Mouse (Mus musculus) mouse embryonic stem cell (cell line): Measurements from ENCODE around the gene Nkx2-3.

Experiments used
- in situ Hi-C, 2 experiments: fragments of 300-500 bp; cut with MboI; formaldehyde crosslinking; loops; 1 replicate in 1 of 2; 3 replicates in 1 of 2; pipeline ENCODE4 v1.14.3; 2019 to 2020; ENCODE audit warnings: low sequenced_read_pairs in 2 of 2, low pct_unique_long_range_greater_than_20kb in 1 of 2, mixed read lengths in 1 of 2; ENCODE audit not compliant: unreplicated experiment in 1 of 2

Gene Nkx2-3

DNA sequence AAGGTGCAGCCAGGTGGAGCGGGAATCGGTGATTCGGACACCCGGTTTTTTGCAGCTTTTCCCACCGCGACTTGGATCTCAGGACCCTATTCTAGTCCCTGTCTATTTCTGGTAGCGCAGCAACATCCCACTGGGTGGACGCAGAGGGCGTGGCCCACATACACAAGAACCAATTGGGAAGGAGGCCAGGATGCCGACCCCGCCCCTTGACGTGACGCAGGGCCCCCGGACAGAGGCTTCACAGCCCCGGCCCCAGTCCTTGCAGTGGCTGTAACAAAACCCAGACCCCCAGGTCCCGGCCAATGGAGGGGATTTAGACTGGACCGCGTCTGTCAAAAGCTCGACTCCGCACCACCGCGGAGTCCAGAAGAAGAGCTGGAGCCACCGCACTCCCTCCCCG, at the start of gene Nkx2-3:
Nkx2-3 (plus strand) TSS at position 275 of the 400 bp plus-strand sequence.
- in situ Hi-C loops = loop anchor here in 1 of 2 experiments (25.0 kb wide), 1 partner anchor 1625 kb away; the partner anchor contains the start of gene Lbx1

DNA sequence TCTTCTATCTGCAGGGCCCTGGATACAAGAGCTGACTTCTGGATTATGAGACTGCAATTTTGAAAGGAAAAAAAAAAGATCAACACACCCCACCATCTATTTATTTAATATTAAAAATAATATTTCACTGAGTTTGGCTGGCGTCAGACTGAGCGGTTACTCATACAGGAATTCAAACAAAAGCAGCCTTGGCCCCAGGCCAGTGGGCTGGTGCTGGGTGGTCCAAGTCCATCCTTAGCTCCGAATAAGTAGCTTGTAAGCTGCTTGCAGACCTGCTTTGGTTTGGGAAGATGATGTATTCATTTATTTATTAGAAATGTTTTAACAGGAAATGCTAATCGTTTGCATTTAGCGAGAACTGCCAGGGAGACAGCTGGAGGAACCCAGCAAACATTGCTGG, 49.0 kb upstream of the Nkx2-3 start:
- in situ Hi-C loops = no loop called here

DNA sequence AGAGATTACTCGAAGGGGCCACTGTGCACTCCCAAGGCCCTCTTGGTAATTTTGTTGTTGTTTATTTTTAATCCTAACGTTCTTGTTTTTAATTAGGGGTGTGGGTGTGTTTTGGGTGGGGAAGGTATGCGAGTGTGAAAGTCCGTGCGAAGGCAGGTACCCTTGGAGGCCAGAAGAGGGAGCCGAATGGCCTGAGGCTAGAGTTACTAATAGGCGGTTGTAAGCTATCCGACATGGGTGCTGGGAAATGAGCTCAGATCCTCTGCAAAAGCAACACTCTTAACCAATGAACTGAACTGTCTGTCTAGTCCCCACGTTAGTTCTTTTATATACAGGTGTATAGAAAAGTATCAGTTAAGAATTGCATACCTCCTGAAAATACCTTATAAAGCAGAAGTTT, 43.8 kb upstream of the Nkx2-3 start:
- in situ Hi-C loops = no loop called here

DNA sequence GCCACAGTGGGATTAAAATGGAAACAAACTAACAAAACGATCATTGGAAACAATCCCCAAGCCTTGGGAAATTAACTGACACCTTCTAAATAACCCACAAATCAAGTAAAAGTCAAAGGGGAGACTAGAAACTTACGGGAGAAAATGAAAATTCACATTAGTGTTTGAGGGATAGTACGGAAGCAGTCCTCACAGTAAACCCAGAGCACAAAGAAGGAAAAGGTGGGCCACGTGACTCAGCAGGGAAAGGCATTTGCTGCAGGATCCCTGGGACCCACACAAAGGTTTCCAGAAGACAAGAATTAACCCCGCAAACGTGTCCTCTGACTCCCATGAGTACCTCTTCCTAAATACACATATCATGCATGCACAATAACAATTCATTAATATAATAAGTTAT, 43.0 kb upstream of the Nkx2-3 start:
- in situ Hi-C loops = no loop called here

DNA sequence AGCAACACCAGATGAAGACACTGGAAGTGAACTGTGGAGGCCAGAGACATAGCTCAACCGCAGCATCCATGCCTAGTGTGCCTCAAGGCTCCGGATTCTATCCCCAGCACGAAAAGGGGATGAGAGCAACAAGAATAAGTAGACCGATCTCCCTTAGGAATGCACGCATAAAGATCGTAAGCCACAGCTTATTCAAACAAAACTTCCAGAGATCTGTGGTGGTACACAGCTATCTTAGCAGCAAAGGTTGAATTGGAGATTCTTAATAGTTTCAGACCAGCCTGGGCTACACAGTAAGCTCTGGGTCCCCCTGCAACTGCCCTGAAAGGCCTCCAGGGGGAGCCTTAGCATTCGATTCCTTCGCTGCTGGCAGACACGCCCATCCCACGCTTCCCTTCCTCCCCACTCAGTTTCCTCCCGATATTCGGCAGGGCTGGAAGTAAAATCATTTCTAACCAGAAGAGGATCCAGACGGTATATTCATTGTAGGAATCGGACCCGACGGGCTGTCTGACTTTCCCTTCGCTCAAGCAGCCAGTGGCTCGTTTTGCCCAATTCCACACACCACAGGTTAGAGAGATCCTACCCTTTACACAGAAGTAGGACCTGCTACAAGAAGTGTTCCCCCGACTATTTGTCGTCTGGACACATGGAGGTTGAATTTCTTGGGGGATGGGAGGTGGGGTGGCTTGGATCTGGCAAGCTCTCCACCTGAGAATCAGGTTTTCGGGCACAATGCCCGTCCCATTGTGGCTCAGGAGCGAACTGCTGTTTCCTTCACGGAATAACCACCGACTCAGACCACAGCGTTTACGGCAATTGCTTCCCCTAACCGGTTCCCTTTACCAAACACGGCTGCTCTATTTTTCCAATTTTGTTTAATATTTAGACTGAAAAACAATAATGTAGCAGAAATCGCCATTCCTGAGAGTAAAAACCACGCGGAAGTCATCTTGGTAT, 41.0 kb upstream of the Nkx2-3 start:
- in situ Hi-C loops = no loop called here

DNA sequence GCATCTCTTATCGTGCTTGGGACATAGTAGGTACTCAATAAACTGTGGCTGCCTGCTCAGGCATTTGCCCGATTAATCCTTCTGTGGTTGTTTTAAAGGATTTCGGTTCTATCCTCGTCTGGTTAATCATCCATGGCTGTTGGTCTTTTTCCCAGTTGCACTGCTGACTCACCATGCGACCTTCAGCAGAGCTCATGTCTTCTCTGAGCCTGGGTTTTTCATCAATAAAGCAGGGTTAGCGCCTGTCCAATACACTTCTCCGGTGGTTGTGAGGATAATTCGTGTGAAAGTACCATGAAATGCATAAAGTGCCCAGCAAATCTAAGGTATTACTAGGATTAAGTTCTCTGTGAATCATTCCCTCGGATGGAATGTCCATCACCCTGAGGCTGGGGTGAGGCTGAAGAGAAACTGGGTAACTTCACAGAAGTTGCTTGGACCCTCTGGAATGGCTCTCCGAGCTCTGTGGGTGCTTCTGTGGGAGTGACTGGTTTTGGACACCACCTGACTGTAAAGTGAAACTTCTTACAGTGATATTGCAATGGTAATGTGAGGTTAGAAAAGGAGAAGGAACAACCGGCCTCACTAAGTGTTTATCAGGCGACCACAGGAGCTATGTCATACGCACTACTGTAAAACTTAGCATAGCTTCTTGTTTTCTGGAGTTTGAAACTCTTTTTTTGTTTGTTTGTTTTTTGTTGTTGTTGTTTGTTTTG, 32.9 kb upstream of the Nkx2-3 start:
- in situ Hi-C loops = no loop called here

DNA sequence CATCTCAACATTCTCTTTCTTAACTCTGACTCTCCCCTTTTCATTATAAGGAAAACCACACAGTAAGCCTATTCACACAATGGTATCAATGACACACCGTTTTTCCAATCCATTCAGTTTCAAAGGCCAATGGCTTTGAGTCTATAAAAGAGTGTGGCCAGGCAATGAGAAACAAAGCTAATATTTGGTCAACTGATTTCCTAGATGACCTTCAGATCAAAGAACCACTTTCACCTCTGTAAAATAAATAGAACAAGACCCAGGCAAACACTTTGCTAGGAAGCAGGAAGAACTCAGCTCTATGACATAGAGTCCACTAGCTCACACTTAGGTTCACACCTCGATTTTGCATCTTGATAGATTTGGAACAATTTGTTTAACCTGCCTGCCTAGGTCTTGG, 30.9 kb upstream of the Nkx2-3 start:
- in situ Hi-C loops = no loop called here

DNA sequence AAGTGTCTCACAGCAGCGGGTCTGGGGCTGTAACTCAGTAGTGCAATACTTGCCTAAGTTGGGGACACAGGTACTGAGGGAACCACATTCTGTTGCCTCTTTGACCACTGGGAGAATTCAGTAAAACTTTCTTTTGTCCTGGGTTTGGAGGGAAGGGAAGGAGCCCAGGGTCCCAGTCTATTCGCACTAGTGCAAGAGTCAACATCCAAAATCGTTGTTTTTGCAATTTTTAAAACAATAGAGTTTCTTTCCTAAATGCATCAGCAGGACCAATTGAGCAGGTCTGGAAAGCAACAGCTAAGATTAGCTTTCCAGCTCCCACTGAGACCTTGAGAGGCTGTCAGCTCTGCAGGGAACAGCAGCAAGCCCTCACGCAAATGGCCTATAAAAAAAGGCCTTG, 28.9 kb upstream of the Nkx2-3 start:
- in situ Hi-C loops = no loop called here

DNA sequence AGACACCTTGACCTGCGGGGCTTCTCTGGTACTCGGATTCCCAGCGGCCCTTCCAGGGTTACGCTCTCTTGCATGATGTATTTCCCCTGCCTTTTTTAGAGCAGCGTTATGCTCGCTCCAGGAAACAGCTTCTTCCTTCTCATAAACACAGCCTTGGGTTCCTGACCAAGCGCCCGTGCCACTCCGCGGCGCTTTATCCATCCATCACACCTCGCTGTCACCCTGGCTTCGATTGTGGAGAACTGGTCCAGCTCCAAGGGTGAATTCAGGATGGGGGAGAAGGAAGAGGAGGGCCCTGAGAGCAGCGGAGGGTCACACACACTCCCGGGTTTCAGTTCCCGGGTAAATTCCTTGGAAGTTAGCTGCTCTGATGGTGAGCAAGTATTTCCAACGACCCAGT, 28.5 kb upstream of the Nkx2-3 start:
- in situ Hi-C loops = no loop called here

DNA sequence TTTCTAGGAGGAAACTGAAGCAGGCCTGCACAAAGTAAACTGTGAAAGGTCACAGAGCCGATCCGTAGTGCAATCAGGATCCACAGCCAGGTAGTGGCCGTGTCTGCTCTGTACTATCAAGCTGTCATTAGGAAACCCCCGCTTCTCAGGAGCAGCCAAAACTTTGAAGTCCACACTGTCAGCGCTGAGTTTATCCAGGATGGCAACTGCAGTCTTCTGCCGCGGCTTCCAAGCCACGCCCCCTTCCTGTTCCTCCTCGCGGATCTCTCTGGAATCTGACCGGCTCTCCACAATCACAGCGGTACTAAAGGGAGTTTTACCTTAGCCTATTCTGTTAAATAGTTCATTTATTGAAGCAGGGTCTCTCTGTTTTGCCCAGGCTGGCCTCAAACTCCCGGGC, 27.3 kb upstream of the Nkx2-3 start:
- in situ Hi-C loops = no loop called here

DNA sequence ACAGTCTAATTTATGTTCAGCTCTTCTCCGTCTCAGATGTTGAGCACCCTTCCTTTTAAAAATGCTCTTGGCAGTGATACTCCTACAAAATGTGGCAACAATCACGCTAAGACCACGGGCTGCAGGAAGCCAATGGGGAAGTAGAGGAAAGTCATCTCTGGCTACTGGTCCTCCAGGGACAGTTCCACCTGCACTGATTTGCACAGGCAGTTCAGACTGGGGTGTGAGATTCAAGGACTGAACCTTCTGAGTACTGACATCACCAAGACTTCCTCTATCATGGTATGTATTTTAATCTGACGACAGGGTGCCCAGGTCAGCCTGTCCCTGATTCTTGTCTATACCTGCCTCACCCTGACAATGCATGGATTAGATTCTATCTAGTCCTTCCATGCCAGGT, 20.1 kb upstream of the Nkx2-3 start:
- in situ Hi-C loops = no loop called here

DNA sequence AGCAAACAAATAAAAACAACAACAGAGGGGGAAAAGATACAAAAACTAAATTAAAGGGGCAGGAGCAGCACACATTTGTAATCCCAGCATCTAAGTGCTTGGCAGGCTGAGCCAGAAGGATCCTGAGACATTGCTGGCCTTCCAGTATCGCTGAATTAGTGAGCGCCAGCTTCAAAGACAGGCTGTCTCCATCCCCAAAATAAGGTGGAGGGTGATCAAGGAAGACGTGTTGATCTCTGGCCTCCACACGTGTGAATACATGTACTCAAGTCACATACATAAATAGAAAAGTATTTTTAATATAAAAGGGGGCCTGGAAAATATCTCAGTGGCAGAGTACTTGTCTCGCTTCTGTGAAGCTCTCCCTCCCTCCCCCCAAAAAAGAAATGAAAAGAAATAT, 15.1 kb upstream of the Nkx2-3 start:
- in situ Hi-C loops = no loop called here

DNA sequence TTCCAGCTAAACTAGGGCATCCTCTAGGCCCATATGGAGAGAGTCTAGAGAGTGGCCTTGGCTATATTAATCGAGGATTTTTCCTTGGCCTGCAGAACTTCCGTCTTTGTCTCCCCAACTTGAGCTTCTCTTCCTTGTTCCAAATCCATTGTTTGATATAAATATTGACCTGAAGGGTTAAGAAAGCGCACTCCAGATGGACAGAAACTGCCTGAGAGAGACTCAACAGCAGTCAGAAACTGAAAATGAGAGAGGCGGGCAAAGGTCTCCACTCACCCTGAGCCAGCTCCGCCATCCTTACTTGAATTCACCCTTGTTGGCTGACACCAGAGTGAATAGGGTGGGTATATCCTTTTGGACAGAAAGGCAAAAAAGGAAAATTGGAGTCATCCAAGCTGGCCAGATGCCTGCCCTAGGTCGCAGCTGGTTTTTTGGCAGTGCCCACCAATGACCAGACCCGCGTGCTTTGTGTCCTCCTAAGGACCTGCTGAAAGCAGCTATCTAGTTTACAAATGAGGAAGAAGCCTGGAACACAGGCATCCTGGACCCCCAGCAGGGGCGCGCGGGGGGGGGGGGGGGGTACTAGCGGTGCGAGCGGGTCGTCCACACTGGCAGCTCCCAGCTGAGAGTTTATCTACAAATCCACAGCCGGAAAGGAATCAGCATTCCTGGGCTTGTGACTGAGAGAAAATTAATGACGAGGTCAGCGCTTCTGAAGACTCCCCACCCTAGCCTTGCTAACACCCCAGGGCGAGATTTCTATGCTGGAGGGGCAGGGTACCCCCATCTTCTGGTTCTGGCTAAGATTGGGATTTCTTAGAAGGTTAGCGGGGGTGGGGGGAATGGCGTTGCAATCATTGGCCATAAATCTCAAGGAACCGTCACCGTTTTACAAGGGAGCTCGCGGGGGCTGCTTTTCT, 13.1 kb upstream of the Nkx2-3 start:
- in situ Hi-C loops = no loop called here

DNA sequence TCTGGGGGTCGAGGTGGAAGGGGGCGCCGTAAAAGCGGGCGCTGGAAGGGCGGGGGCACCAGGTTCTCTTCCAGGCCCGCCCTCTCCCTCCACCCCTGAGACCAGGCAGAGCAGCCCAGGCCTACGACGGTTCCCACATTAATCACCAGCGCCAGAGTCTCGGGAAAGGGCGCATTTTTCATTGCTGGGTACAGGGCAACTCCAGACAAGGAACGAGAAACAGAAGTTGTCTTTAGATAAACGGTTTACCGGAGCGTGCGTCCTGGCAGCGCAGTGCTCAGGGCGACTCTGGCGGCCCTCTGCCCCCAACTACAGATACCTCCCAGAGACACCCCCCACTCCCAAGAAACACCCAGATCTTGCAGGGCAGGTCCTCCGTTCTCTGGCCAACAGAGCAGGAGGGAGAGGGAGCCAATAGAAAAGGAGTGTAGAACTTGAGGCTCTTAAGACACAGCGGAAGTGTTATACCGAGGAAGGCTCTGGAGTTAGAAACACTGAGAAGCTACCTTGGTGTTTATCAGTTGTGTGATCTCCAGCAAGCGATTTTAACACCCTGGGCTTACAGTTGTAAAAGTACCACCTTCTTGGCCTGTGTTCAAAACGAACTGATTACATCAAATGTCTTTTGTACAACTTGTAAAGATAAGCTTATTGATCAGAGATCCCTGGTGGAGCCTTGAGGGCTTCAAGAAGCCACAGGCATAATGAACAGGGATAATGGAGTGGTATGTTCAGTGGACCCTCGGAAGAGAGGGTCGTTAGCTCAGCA, 12.2 kb upstream of the Nkx2-3 start:
- in situ Hi-C loops = loop anchor here in 1 of 2 experiments (10.0 to 25.0 kb wide), 2 partner anchors 1155 to 1637 kb away; partner anchors contain the start of genes Lbx1 and Pax2

DNA sequence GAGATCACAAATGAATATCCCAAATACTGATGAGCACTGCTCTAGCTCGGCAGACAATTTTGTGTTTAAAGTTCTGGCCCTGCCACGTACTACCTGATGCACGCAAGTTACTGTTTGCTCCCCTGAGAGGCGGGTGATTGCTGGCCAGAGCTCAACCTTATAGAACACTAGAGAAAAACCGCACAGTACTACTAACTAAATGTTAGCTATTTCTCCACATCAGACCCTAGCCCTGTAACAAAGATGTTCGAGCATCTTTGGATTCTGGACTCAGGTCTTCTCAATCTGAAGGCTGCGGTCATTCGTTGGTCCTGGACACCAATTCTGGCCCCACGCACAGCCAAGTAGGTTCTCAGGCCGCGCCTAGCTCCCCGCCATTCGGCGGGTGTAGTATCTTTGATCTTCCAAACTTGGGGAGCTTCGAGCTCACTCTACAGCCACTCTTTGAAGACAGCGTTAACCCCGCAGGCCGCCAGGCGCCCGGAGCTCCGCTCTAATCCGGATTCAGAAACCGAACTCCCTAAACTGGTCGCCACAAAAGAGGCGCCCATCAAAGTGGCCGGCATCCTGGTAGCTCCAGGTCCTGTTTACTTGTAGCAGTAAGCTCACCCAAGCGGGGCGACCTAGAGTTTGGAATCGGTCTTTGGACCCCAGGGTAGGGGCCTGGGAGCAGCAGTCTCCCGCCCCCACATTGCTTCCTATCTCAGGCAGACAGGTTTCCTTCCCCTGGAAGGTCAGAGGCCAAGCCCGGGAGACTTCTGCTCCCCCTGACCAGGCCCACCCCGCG, 11.4 kb upstream of the Nkx2-3 start:
- in situ Hi-C loops = loop anchor here in 1 of 2 experiments (10.0 to 25.0 kb wide), 2 partner anchors 1154 to 1637 kb away; partner anchors contain the start of genes Lbx1 and Pax2

DNA sequence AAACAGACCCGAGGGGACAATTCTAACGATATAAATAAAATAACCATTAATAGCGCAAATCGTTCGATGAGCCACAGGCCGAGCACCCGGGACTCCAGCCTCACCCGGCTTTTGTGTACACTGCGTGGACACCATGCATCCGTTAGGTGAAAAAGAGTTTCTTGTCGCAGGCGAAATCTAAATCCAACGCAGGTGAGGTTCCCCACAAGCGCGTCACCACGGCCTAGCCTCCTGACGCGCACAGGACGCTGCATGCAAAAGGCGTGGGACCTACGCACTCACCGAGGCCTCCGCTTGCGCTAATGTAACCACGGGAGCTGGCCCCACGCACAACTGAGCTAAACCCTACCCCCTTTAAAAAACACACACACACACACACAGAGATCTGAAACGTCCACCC, 10.7 kb upstream of the Nkx2-3 start:
- in situ Hi-C loops = loop anchor here in 1 of 2 experiments (10.0 to 25.0 kb wide), 2 partner anchors 1153 to 1636 kb away; partner anchors contain the start of genes Lbx1 and Pax2
